Mouse (Mus musculus) testis, adult 2 months (tissue): Measurements from ENCODE around the gene Osbpl8.

Source experiments
- CTCF ChIP-seq: fragments of 200-500 bp; IDR thresholded peaks from 2 replicates; pipeline ENCODE4 v1.5.1; 2012; ENCODE audit warnings: low read depth, mild to moderate bottlenecking, inconsistent platforms, low read length, moderate library complexity; ENCODE audit not compliant: control insufficient read depth, insufficient read depth, insufficient replicate concordance
- POLR2A ChIP-seq: fragments of 200-500 bp; IDR thresholded peaks from 2 replicates; pipeline ENCODE4 v1.6.1; 2012; ENCODE audit warnings: low read depth, mild to moderate bottlenecking, inconsistent platforms, low read length, moderate library complexity; ENCODE audit not compliant: control insufficient read depth

DNA sequence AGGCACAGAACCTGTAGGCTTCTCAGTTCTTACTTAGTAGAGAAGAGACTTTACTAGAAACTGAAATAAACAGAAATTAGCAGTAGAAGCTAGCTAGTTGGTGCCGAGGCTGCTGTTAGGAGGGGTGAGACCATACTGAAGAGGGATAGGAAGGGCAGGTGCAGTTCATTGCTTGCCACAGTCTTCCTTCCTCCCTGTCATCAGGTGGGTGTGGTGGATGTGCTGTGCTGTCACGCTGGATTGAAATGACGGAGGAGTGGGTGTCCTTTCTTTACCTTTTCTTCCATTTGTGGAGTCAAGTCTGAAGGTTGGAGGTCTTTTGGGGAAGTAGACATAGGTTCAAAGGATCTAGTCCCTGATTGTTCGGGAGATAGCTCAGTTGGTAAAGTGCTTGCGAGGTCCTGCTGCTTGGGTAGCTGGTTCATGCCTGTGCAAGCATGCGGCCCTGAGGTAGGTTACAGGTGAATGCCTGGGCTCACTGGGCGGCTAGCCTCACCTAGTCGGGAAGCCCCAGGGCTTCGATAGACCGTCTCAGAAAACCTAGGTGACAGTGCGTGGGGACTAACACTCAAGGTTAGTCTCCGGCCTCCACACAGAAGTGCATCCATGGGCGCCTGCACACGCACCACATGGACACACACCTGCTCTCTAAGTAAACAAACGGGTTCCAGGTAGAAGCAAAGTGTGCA is 6.8 kb downstream of the Osbpl8 start:
- TF ChIP-seq CTCF = no peak
- TF ChIP-seq POLR2A = no peak
